Mouse (Mus musculus): Measurements from ENCODE around the gene Ank2.
"Not testable (repeated sequence)": the region's sequence is repeated elsewhere in the genome, so short reads cannot be mapped to it uniquely, and the experiment has no call there.

Gene Ank2

GRCm38 (mm10) chr3:127485174-127485573 is 14.0 kb downstream of the Ank2 start:
- DNase-seq (ENCODE audit: low read depth, low spot score) = no peak

GRCm38 (mm10) chr3:127481658-127482057 is 17.5 kb downstream of the Ank2 start:
- DNase-seq (ENCODE audit: low read depth, low spot score) = no peak

DNA sequence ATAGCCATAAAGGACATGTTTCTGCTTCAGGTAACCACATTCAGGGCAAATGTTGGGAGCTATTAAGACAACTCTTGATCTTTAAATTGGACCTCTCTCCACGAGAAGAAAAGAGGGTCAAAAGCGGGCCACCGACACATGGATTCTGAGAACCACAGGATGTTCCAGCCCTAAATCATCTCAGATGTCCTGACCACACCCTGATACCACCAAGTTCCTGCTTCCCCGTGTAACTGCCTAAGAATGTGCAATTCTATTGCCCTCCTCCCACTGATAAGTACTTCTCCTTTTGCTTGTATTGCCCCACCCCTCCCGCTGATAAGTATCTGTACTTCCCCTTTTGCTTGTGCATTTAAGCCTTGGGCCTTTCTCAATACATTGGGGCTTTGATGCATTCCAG is 18.8 kb downstream of the Ank2 start:
- not testable (repeated sequence) for DNase-seq (ENCODE audit: low read depth, low spot score)

DNA sequence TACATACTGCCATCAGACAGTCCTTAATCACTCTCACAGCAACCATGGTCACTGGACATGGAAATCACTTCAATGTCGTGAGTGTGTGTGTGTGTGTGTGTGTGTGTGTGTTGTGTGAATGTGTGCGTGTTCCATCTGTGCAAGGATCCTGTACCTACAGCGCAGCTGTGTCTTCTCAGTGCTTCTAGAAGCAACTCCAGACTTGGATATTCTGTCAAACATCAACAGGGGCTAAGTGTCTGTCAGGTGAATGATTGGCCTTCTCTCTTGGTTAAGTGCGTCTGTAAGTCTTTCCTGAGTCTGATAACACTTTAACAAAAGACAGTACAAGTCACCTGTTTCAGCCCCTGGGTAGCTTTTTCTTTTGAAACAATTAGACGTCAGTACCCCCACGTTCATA is 25.0 kb downstream of the Ank2 start:
- no peak for DNase-seq (ENCODE audit: low read depth, low spot score)

DNA sequence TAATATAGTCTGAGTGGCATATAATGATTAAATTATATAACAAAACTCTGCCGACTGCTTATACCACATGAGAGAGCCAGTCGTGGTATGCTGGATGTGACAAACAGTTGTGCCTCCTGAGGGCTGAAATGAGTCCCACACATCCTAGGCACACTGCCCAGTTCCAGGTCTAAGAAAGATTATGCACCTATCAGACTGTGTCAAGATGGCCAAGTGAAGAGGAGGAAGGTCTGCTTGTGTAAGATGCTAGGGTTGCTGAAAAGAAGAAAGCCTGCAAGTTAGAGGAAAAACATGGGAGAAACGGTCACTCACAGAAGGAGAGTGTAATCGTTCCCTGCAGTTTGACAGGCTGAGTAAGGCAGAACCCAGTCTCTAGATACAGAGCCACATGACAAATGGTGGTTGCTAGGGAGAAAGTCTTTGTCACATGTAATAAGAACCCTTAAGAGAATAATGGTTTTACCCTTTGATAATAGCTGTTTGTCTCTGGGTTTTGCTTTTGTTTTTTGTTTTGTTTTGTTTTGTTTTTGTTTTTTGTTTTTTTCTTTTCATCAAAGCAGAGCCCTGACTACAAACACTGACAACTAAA is 29.9 kb downstream of the Ank2 start:
- no peak for DNase-seq (ENCODE audit: low read depth, low spot score)

DNA sequence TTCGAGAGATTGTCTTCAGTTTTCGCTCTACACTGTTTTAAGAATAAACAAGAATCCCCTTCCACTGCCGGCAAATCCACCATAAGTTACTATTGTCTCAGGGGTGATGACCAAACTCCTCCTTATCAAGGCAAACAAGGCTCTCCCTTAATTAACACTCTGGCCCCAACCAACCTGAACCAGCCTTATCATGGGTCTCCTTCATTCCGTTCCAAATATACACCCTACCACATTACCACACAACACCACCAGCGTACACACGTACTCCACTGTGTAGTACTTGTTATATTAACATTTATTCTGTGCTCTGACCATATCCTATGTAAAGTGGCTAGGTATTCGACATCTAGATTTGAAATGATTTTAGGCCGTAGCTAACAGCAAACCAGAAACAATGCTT is 30.6 kb downstream of the Ank2 start:
- DNase-seq (ENCODE audit: low read depth, low spot score) = no peak

DNA sequence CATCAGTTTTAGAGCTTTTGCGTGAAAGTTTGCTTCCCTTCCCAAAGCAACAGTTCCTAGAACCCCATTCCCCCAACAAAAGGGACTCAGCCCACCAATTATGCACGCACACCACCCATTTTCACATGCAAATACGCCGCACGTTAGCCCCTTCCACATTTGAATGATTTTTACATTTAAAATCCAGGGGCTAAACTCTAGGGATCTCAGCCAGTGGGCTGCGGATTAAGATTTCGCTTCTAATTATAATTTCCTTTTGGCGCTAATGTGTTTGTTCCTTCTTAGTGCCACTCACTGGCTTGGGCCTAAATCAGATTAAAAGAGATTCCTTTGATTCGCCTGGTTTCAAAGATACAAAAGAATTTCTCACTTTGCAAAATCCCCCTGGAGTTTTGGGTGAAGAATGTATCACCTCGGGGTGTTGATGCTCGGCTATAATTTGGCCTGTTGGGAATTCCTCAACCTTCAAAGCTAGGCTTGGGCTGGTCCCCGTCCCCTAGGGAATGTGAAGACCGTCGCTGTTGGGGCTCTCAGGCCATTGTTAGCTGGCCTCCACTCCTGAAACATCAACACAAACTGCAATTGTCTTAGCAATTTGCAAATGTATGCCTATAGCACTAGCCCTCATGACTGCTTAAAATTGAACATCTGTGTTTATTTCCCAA is 35.2 kb downstream of the Ank2 start:
- DNase-seq (ENCODE audit: low read depth, low spot score) = no peak

DNA sequence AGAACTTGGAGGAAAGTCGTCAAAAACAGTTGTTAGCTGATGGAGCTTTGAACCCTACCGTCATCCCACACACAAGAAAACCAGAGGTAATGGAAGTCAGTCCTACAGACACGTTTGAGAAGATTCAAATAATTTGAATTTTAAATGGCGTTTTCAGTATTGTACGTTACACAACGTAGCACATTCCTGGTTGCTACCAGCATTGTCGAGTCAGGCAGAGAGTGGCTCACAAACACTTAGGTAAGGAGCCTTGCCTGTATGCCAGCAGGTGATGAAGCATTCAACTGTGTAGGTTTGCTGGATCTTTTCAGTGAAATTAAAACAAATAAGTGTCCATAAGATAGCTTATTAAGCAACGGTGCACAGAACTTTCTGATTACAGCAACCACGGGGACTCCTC is 36.0 kb downstream of the Ank2 start:
- DNase-seq (ENCODE audit: low read depth, low spot score) = no peak

- no peak for DNase-seq (ENCODE audit: low read depth, low spot score)
Observed at GRCm38 (mm10) chr3:127462413-127462812, 36.7 kb downstream of the Ank2 start.

DNA sequence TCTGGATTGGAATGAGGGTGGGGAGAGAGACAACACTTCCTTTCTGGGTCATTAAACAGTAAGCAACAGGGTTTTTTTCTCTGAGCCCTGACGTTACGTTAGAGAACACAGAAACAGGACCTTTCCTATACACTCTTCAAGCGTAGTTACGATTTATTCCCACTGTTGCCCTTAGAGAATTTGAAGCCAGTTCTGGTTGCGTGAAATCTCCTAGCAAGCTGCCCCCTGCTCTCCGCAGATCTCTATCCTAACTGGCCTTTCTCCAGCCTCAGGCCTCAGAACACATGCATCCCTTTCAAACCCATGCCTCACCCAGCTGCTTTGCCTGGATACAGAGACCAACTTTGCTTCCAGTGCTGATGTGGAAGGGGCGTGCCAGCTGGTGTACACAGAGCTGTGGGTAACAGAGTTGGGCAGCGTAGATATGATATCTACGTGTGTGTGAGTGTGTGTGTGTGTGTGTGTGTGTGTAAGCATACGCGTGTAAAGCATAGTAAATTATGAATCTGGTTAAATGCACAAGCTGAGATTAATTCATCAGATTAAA is 38.2 kb downstream of the Ank2 start:
- no peak for DNase-seq (ENCODE audit: low read depth, low spot score)

- DNase-seq (ENCODE audit: low read depth, low spot score) = no peak
Observed at GRCm38 (mm10) chr3:127459858-127460257, 39.3 kb downstream of the Ank2 start.

- DNase-seq (ENCODE audit: low read depth, low spot score) = no peak
Observed at GRCm38 (mm10) chr3:127458925-127459324, 40.2 kb downstream of the Ank2 start.

DNA sequence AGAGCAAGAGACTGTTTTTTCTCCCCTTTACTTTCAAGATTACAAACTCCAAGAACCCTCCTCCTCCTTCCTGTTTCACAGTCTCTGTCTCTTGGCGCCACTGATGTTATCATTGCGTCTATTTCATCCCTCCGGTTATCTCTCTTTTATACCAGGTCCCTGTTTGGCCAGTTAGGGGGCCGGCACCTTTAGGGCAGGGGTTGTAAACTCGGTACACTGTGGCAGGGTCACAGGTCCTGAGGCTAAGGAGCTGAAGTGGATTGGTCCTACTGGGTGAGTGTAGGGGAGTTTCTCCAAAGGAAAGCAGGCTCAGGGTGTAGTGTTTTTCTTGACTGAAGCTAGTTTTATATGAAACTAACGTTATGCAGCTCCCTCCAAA is 40.7 kb downstream of the Ank2 start:
- DNase-seq (ENCODE audit: low read depth, low spot score) = no peak

GRCm38 (mm10) chr3:127457761-127458419 is 41.3 kb downstream of the Ank2 start:
- DNase-seq (ENCODE audit: low read depth, low spot score) = no peak

GRCm38 (mm10) chr3:127453738-127454137 is 45.4 kb downstream of the Ank2 start:
- no peak for DNase-seq (ENCODE audit: low read depth, low spot score)

DNA sequence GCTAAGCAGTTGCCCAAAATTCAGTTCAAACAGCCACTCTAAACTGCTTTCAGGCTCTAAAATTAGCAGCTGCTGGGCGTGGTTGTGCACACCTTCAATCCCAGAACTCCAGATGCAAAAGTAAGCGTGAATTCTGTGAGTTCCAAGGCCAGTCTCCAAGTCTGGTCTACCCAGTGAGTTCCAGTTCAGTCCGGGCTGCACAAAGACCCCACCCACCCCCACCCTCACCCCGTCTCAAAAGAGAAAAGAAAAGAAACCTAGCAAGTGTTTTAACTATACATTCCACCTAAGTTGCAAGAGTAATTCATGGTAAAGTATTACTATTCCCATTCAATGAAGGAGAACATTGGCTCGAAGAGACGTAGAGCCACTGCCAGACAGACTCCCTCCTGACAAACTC is 45.9 kb downstream of the Ank2 start:
- no peak for DNase-seq (ENCODE audit: low read depth, low spot score)

- no peak for DNase-seq (ENCODE audit: low read depth, low spot score)
Observed at GRCm38 (mm10) chr3:127452233-127452632, 46.9 kb downstream of the Ank2 start.

GRCm38 (mm10) chr3:127451741-127452140 is 47.4 kb downstream of the Ank2 start:
- DNase-seq (ENCODE audit: low read depth, low spot score) = no peak

- no peak for DNase-seq (ENCODE audit: low read depth, low spot score)
Observed at GRCm38 (mm10) chr3:127451070-127451469, 48.1 kb downstream of the Ank2 start.

GRCm38 (mm10) chr3:127446173-127446572 is 53.0 kb downstream of the Ank2 start:
- peak; percentile 23 for DNase-seq (ENCODE audit: low read depth, low spot score)

- DNase-seq (ENCODE audit: low read depth, low spot score) = no peak
Observed at GRCm38 (mm10) chr3:127433291-127433690, 65.9 kb downstream of the Ank2 start.

- no peak for DNase-seq (ENCODE audit: low read depth, low spot score)
Observed at GRCm38 (mm10) chr3:127429866-127430265, 69.3 kb downstream of the Ank2 start.

DNA sequence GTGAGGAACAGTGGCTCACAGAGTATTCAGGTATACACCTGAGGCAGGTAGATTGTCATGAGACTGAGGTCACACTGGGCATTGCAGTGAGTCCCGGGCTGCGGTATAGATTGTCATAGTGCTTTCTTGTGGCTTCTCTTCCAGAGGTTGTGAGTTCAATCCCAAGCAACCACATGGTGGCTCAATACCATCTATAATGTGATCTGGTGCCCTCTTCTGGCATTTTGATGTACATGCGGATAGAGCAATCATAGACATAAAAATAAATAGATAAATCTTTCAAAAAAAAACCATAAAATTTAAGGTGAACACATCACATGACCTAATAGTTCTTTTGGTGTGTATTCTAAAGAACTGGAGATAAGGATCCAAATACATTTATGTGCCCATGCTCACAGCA is 70.6 kb downstream of the Ank2 start:
- DNase-seq (ENCODE audit: low read depth, low spot score) = no peak

Measured in CD4-positive helper T cell, adult 2 months (primary cell).